Mouse (Mus musculus) bone marrow, adult 2 months (tissue): ENCODE results near the gene Mrpl43.

Experiments used
- CTCF ChIP-seq: fragments of 200-500 bp; IDR thresholded peaks from 2 replicates; pipeline ENCODE4 v1.5.1; 2011; ENCODE audit warnings: low read length, control low read depth; ENCODE audit not compliant: control insufficient read depth, insufficient read depth
- POLR2A ChIP-seq: fragments of 200-500 bp; IDR thresholded peaks from 2 replicates; pipeline ENCODE4 v1.6.1; 2011; ENCODE audit warnings: low read depth, mild to moderate bottlenecking, control low read depth, low read length, borderline replicate concordance; ENCODE audit not compliant: control insufficient read depth

GRCm38 (mm10) chr19:44959633-44960032 lies 46.6 kb downstream of the Mrpl43 start:
- TF ChIP-seq CTCF, result no peak
- TF ChIP-seq POLR2A, result no peak
